Mouse (Mus musculus) cerebellum, adult (tissue): ENCODE results near the gene Ltk.
"Not testable (repeated sequence)": the region's sequence is repeated elsewhere in the genome, so short reads cannot be mapped to it uniquely, and the experiment has no call there.

ENCODE experiments used
- ATAC-seq: cut with Nextera tagmentation; 2 replicates; pipeline ENCODE4 v1.9.2; 2017; ENCODE audit warnings: mild to moderate bottlenecking, moderate library complexity, mixed read lengths; ENCODE audit not compliant: insufficient number of reproducible peaks, low FRiP score, low TSS enrichment

Ltk gene

GRCm38 (mm10) chr2:119758844-119759835, 1.1 kb downstream of the Ltk start:
- ATAC-seq, result no peak

GRCm38 (mm10) chr2:119758101-119758843, 2.0 kb downstream of the Ltk start:
- ATAC-seq, result peak; percentile 53; the same call in 1 of the 2 replicates

GRCm38 (mm10) chr2:119757601-119758100, 2.6 kb downstream of the Ltk start:
- ATAC-seq, result no peak

GRCm38 (mm10) chr2:119749260-119749659, 11.0 kb downstream of the Ltk start:
- no peak for ATAC-seq

- no peak for ATAC-seq
Observed at GRCm38 (mm10) chr2:119747554-119747953, 12.7 kb downstream of the Ltk start.

- no peak for ATAC-seq
Observed at GRCm38 (mm10) chr2:119745281-119745680, 14.9 kb downstream of the Ltk start.

GRCm38 (mm10) chr2:119744163-119745111, 15.8 kb downstream of the Ltk start:
- no peak for ATAC-seq

GRCm38 (mm10) chr2:119743808-119744162, 16.4 kb downstream of the Ltk start:
- ATAC-seq, result no peak

GRCm38 (mm10) chr2:119743176-119743807, 16.9 kb downstream of the Ltk start:
- no peak for ATAC-seq

- no peak for ATAC-seq
Observed at GRCm38 (mm10) chr2:119742461-119743175, 17.6 kb downstream of the Ltk start.

- no peak for ATAC-seq
Observed at GRCm38 (mm10) chr2:119741581-119742411, 18.4 kb downstream of the Ltk start, which contains the start of gene Itpka. Gene Itpka (plus strand): TSS chr2:119742337.

GRCm38 (mm10) chr2:119740567-119740966, 19.7 kb downstream of the Ltk start:
- ATAC-seq, result no peak

- ATAC-seq, result no peak
Observed at GRCm38 (mm10) chr2:119737124-119737523, 23.1 kb downstream of the Ltk start.

- no peak for ATAC-seq
Observed at GRCm38 (mm10) chr2:119730735-119731134, 29.5 kb downstream of the Ltk start.

- ATAC-seq, result no peak
Observed at GRCm38 (mm10) chr2:119727762-119728416, 32.3 kb downstream of the Ltk start.

- no peak for ATAC-seq
Observed at GRCm38 (mm10) chr2:119721070-119721469, 39.2 kb downstream of the Ltk start.

- not testable (repeated sequence) for ATAC-seq
Observed at GRCm38 (mm10) chr2:119715868-119716267, 44.4 kb downstream of the Ltk start.
